Mouse (Mus musculus) heart, adult 8-10 months (tissue): ENCODE results near the gene Hint2. TPM values are rescaled to one million over a fixed set of nuclear protein-coding genes. Genes with fewer than 3 reads are reported as not detected.

ENCODE experiments used
- DNase-seq: peaks from one replicate; pipeline ENCODE4 v3.0.0; 2022; ENCODE audit warnings: low spot score
- microRNA-seq: library from miRNA; unstranded; fragments of <30 nt; microRNA quantifications from one replicate; pipeline ENCODE4 v1.2.0, GENCODE M21; 2022
- total RNA-seq, 4 experiments: library from RNA; stranded (reverse); gene quantifications; 2 replicates each; pipeline ENCODE4 v1.2.4; 2022

Hint2 gene
- total RNA-seq, 4 experiments from 2014 or later: 162 to 188 (median 167) TPM

DNA sequence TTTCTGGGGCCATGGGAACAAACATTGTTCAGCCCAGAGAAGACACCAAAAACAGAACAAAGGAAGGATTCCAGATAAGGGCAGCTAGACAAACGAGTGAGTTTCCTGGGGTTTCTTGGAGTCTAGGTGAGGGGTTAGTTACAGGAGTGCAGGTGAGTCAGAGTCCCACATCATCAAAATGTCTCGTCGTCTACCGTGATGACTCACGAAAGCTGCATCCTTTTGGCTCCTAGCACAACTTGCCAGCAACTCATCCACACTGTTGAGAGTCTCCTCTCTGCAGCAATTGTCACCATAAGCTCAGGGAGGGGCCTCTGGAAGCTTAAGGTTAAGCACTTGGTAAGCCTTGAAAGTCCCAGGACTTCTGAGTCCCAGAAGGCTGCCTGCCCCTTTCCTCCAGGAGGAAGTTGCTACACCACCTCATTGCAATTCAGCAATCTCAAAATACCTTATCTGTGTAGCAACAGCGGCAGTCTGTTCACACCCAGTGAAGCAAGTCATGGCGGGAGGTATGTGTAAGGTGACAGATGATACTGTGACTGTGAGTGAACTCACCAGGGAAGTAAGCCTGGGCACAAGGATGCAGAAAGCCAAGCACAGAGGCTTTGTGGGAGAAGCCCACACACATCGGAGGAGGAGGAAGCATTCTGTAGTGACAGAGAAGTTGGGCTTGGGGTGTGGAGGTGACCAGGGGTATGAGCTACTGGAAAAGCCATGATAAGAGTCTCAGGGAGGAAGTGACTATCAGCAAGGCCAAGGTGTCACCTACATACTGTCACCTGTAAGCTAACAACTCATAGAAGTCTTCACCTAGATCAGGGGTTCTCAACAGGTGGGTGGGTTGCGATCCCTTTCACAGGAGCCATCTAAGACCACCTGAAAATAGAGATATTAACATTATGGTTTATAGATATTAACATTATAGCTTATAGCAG lies 51.2 kb downstream of the Hint2 start:
- no peak for DNase-seq

Small RNA genes lying within 50 kb of the gene (microRNA-seq; reads per million reads assigned to microRNA genes)
- gene Gm25262: 0.84 reads per million

Other genes with a start within 250 kb of the Hint2 start
- gene Fam166b, start 227.3 kb downstream of the Hint2 start, total RNA-seq: not detected
- 10 to 100 TPM; 31.3 to 38.2 (median 35.2) TPM for gene Tesk1, start 214.5 kb downstream of the Hint2 start, total RNA-seq
- 1 to 10 TPM in 1 of 4 experiments, under 1 TPM in 3; 0.24 to 1.1 (median 0.69) TPM for gene Cd72, start 201.8 kb downstream of the Hint2 start, total RNA-seq
- gene Sit1, start 172.7 kb downstream of the Hint2 start, total RNA-seq: not detected
- gene Ccdc107, start 163.6 kb downstream of the Hint2 start, total RNA-seq: 10 to 100 TPM; 28.7 to 39.4 (median 32.4) TPM
- not detected for gene Arhgef39, start 156.8 kb downstream of the Hint2 start, total RNA-seq
- gene Car9, start 149.5 kb downstream of the Hint2 start, total RNA-seq: 1 to 10 TPM in 1 of 4 experiments, under 1 TPM in 3; 0.25 to 1.0 (median 0.52) TPM
- 10 to 100 TPM; 25.4 to 34.9 (median 31.1) TPM for gene Tpm2, start 132.7 kb downstream of the Hint2 start, total RNA-seq
- 10 to 100 TPM; 39.7 to 48.8 (median 43.2) TPM for gene Creb3, start 94.1 kb downstream of the Hint2 start, total RNA-seq
- 100 to 1,000 TPM in 2 of 4 experiments, 10 to 100 TPM in 2; 96.1 to 117 (median 101) TPM for gene Tln1, start 93.8 kb downstream of the Hint2 start, total RNA-seq
- gene Rgp1, start 77.8 kb downstream of the Hint2 start, total RNA-seq: 10 to 100 TPM; 31.3 to 39.6 (median 34.6) TPM
- 10 to 100 TPM; 11.7 to 14.0 (median 13.0) TPM for gene Gba2, start 77.6 kb downstream of the Hint2 start, total RNA-seq
- gene Msmp, start 72.0 kb downstream of the Hint2 start, total RNA-seq: under 1 TPM in 1 of 4 experiments, not detected in 3; 0.52 TPM
- gene Npr2, start 24.5 kb downstream of the Hint2 start, total RNA-seq: 10 to 100 TPM; 41.4 to 57.5 (median 44.0) TPM
- under 1 TPM in 1 of 4 experiments, not detected in 3; 0.53 TPM for gene Spag8, start 2.9 kb downstream of the Hint2 start, total RNA-seq
- gene Tmem8b, start 12.5 kb upstream of the Hint2 start, total RNA-seq: 10 to 100 TPM; 20.3 to 24.0 (median 21.7) TPM
- under 1 TPM; 0.14 to 0.38 (median 0.28) TPM for gene Fam221b, start 12.7 kb upstream of the Hint2 start, total RNA-seq
- not detected for gene Olfr70, start 44.3 kb upstream of the Hint2 start, total RNA-seq
- gene Olfr71, start 53.8 kb upstream of the Hint2 start, total RNA-seq: not detected
- gene Hrct1, start 70.7 kb upstream of the Hint2 start, total RNA-seq: 1 to 10 TPM; 3.0 to 4.4 (median 4.3) TPM
- gene Spaar, start 73.6 kb upstream of the Hint2 start, total RNA-seq: 1 to 10 TPM; 3.6 to 4.4 (median 4.1) TPM
- not detected for gene Olfr159, start 114.5 kb upstream of the Hint2 start, total RNA-seq
- gene Olfr156, start 167.4 kb upstream of the Hint2 start, total RNA-seq: not detected
- gene Olfr157, start 183.7 kb upstream of the Hint2 start, total RNA-seq: not detected
- not detected for gene Olfr155, start 195.1 kb upstream of the Hint2 start, total RNA-seq
- gene Reck, start 219.1 kb upstream of the Hint2 start, total RNA-seq: 1 to 10 TPM; 4.4 to 5.7 (median 5.2) TPM